Mouse (Mus musculus) central nervous system, embryonic 11.5 days (tissue): ENCODE measurements around the gene Mpo. TPM values are rescaled to one million over a fixed set of nuclear protein-coding genes. Genes with fewer than 3 reads are reported as not detected.

Experiments
- polyA plus RNA-seq: library from polyadenylated mRNA; depleted of rRNA; stranded (reverse); fragments of >200 nt; gene quantifications from 2 replicates; pipeline ENCODE4 v1.2.3, GENCODE M21; 2012; rRNA removed

Gene Mpo
- polyA plus RNA-seq, result 4.9 and 5.0 TPM in 2 replicates

GRCm38 (mm10) chr11:87793460-87793859 lies at the start of gene Mpo:
Gene Mpo, plus strand, starts transcription at chr11:87793581.

GRCm38 (mm10) chr11:87760301-87761081 lies 32.9 kb upstream of the Mpo start, which contains the start of gene Tspoap1:
Gene Tspoap1, plus strand, starts transcription at chr11:87760541.

GRCm38 (mm10) chr11:87828239-87828900 lies 35.0 kb downstream of the Mpo start, which contains the start of gene Lpo:
Gene Lpo, minus strand, starts transcription at chr11:87828289.

DNA sequence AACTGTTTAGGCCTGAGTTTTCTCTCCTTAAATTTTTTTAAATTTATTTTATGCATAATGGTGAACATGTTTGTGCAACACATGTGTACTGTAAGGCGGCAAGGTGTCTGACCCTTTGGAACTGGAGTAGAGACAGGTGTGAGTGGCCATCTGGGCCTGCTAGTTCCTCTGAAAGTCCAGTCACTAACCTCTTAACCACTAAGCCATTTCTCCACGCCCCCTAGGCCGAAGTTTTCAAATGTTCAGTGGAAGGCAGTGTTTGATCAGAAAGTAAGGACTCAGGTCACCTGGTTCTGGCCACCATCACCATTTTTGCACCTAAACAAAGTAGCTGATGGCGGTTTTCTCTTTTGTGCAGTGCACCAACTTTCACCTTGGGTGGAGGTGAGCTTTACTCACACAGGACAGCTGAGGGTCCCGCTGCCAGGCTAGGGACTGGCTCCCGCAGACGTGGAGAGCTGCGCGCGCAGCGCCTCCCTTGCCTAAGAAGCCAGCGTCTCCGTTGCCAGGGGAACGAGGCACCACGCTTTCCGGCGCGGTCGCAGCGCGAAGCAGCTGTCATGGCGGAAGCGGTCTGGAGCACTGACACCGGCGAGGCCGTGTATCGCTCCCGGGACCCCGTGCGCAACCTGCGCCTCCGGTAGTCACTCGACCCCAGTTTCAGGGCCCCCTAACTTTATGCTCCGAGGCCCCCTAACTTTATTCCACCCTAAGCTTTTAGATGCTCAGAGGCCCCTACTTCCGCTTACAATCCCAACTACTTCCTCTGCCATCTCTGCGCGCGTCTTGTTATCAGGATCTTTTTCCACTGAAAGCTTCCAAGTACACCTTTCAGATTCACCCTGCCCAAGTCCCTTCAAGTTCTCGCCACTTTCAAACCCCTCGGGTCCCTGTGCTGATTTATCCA lies 59.6 kb downstream of the Mpo start, which contains the start of gene Mks1:
Gene Mks1 (plus strand): TSS at position 526 of the 907 bp plus-strand sequence.

Other genes starting within 250 kb of the Mpo start
- gene Gm11492, start 226.9 kb upstream of the Mpo start, polyA plus RNA-seq, result not detected in 2 replicates
- gene Sept4, start 224.7 kb upstream of the Mpo start, polyA plus RNA-seq, result 11.0 and 14.8 TPM in 2 replicates
- gene Mtmr4, start 201.4 kb upstream of the Mpo start, polyA plus RNA-seq, result 47.7 and 54.7 TPM in 2 replicates
- 0.12 and 0.26 TPM in 2 replicates for gene Hsf5, start 176.4 kb upstream of the Mpo start, polyA plus RNA-seq
- 1.8 and 3.5 TPM in 2 replicates for gene Rnf43, start 130.9 kb upstream of the Mpo start, polyA plus RNA-seq
- gene Supt4a, start 56.0 kb upstream of the Mpo start, polyA plus RNA-seq, result 113 and 163 TPM in 2 replicates
- gene Tspoap1, start 33.0 kb upstream of the Mpo start, polyA plus RNA-seq, result 27.5 and 56.0 TPM in 2 replicates
- 0.26 and 0.28 TPM in 2 replicates for gene Lpo, start 34.7 kb downstream of the Mpo start, polyA plus RNA-seq
- gene Mks1, start 59.6 kb downstream of the Mpo start, polyA plus RNA-seq, result 24.2 and 24.6 TPM in 2 replicates
- gene Epx, start 82.0 kb downstream of the Mpo start, polyA plus RNA-seq, result 0.35 and 0.50 TPM in 2 replicates
- gene Olfr462, start 98.7 kb downstream of the Mpo start, polyA plus RNA-seq, result not detected in 2 replicates
- gene Olfr463, start 103.8 kb downstream of the Mpo start, polyA plus RNA-seq, result not detected in 2 replicates
- gene Olfr464, start 127.4 kb downstream of the Mpo start, polyA plus RNA-seq, result 0.02 TPM in 1 of 2 replicates, not detected in the other
- gene Dynll2, start 194.0 kb downstream of the Mpo start, polyA plus RNA-seq, result 143 and 238 TPM in 2 replicates